Mouse (Mus musculus): Measurements from ENCODE around the gene Twnk.

DNA sequence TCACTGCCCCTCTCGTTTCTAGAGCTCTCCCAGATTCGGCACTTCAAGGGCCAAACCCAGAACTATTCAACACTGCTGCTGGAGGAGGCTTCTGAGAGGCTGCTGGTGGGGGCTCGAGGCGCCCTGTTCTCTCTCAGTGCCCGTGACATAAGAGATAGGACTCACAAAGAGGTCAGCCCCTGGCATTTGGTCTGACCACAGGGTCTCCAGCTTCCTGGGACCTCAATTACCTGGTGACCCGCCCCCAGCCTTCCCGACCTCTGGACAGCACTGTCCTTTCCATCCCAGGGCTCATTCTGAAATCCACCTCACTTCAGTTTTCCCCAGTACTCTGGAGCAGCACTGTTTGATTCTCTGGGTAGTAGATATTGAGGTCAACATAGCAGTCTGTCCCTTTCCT lies 12.8 kb upstream of the Twnk start:
- TF ChIP-seq CTCF (IDR thresholded peaks at IDR 0.05) = no peak
- no peak for TF ChIP-seq POLR2A (IDR thresholded peaks at IDR 0.05; ENCODE audit: insufficient read depth, low read depth, low read length)
- no peak for TF ChIP-seq EP300 (IDR thresholded peaks at IDR 0.05; ENCODE audit: insufficient read depth, low read depth, low read length)
